Mouse (Mus musculus): ENCODE data around the gene Anapc5. TPM values are rescaled to one million over a fixed set of nuclear protein-coding genes. Genes with fewer than 3 reads are reported as not detected.

The Anapc5 gene
- polyA plus RNA-seq, 1 experiment from 2014 or later: 380 TPM

GRCm38 (mm10) chr5:122774743-122775611, 46.2 kb downstream of the Anapc5 start:
- Histone ChIP-seq H3K36me3 (ENCODE audit: control insufficient read depth, insufficient read depth, low read length) (no peaks in the 10 kb centered on the region), H3K9ac (ENCODE audit: low read length) (no peak overlapping the region), H3K4me3 (replicated peaks; ENCODE audit: low read length) (no peak overlapping the region), H3K9me3 (replicated peaks; ENCODE audit: control insufficient read depth, low read length) (no peaks in the 10 kb centered on the region), H3K4me2 (ENCODE audit: low read depth, low read length) (no peak overlapping the region), H3K4me1 (ENCODE audit: control insufficient read depth, insufficient read depth, low read length) (peaks cover 18% of the 10 kb centered on the region), H3K27ac (ENCODE audit: low read length) (no peak overlapping the region), H3K27me3 (ENCODE audit: control insufficient read depth, insufficient read depth, low read length) (no peaks in the 10 kb centered on the region)
- 67% methylated on average over 28 of the region's 28 CpGs for WGBS
- no peak for ATAC-seq (ENCODE audit: insufficient read depth, low FRiP score)

DNA sequence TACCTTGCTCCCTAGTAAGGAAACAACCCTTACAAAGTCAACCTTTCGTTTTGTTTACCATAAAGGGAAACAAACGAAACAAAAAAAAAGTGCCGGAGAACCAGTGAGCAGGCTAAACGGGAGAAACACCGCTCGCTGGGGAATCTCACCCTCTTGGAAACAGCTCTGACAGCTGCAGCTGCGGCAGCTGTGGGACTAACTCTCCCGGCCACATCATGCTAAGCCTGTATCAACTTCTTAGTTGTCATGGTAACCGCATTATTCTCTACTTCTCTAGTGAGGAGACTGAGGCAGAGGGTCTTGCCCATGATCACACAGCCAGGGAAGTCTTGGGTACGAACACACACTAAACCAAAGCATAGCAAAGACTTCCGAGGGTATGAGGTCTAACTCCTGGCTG, 47.4 kb downstream of the Anapc5 start:
- Histone ChIP-seq H3K27me3 (ENCODE audit: control insufficient read depth, insufficient read depth, low read length) (no peaks in the 10 kb centered on the region), H3K36me3 (ENCODE audit: control insufficient read depth, insufficient read depth, low read length) (no peaks in the 10 kb centered on the region), H3K4me2 (ENCODE audit: low read depth, low read length) (no peak overlapping the region), H3K9me3 (replicated peaks; ENCODE audit: control insufficient read depth, low read length) (no peaks in the 10 kb centered on the region), H3K4me1 (ENCODE audit: control insufficient read depth, insufficient read depth, low read length) (peaks cover 22% of the 10 kb centered on the region), H3K27ac (ENCODE audit: low read length) (no peak overlapping the region), H3K9ac (ENCODE audit: low read length) (no peak overlapping the region), H3K4me3 (replicated peaks; ENCODE audit: low read length) (no peak overlapping the region)
- no peak for ATAC-seq (ENCODE audit: insufficient read depth, low FRiP score)
- WGBS: 67% methylated on average over 11 of the region's 11 CpGs

- ATAC-seq (ENCODE audit: insufficient read depth, low FRiP score): no peak
- Histone ChIP-seq H3K4me1 (ENCODE audit: control insufficient read depth, insufficient read depth, low read length) (peaks cover 16% of the 10 kb centered on the region), H3K27ac (ENCODE audit: low read length) (peak overlapping the region; percentile 79; the same call in 1 of the 2 replicates), H3K9ac (ENCODE audit: low read length) (no peak overlapping the region), H3K36me3 (ENCODE audit: control insufficient read depth, insufficient read depth, low read length) (no peaks in the 10 kb centered on the region), H3K4me3 (replicated peaks; ENCODE audit: low read length) (no peak overlapping the region), H3K4me2 (ENCODE audit: low read depth, low read length) (no peak overlapping the region), H3K27me3 (ENCODE audit: control insufficient read depth, insufficient read depth, low read length) (no peaks in the 10 kb centered on the region), H3K9me3 (replicated peaks; ENCODE audit: control insufficient read depth, low read length) (no peaks in the 10 kb centered on the region)
- 70% methylated on average over 9 of the region's 9 CpGs for WGBS
Measured at GRCm38 (mm10) chr5:122771428-122771827, 49.7 kb downstream of the Anapc5 start.

GRCm38 (mm10) chr5:122770806-122771261, 50.3 kb downstream of the Anapc5 start:
- Histone ChIP-seq H3K4me3 (replicated peaks; ENCODE audit: low read length) (no peak overlapping the region), H3K4me2 (ENCODE audit: low read depth, low read length) (peak overlapping the region; percentile 23; the same call in 1 of the 2 replicates), H3K27ac (ENCODE audit: low read length) (peak overlapping the region; percentile 79), H3K9me3 (replicated peaks; ENCODE audit: control insufficient read depth, low read length) (no peaks in the 10 kb centered on the region), H3K27me3 (ENCODE audit: control insufficient read depth, insufficient read depth, low read length) (no peaks in the 10 kb centered on the region), H3K4me1 (ENCODE audit: control insufficient read depth, insufficient read depth, low read length) (peaks cover 16% of the 10 kb centered on the region), H3K9ac (ENCODE audit: low read length) (no peak overlapping the region; the same call in 1 of the 2 replicates), H3K36me3 (ENCODE audit: control insufficient read depth, insufficient read depth, low read length) (no peaks in the 10 kb centered on the region)
- 46% methylated on average over 10 of the region's 10 CpGs for WGBS
- peak; percentile 30; the same call in 1 of the 2 replicates for ATAC-seq (ENCODE audit: insufficient read depth, low FRiP score)

GRCm38 (mm10) chr5:122770304-122770703, 50.8 kb downstream of the Anapc5 start:
- 66% methylated on average over 7 of the region's 7 CpGs for WGBS
- peaks cover 16% of the 10 kb centered on the region for H3K4me1 ChIP-seq (ENCODE audit: control insufficient read depth, insufficient read depth, low read length)
- H3K27me3 ChIP-seq (ENCODE audit: control insufficient read depth, insufficient read depth, low read length): no peaks in the 10 kb centered on the region
- no peaks in the 10 kb centered on the region for H3K9me3 ChIP-seq (replicated peaks; ENCODE audit: control insufficient read depth, low read length)
- no peak for ATAC-seq (ENCODE audit: insufficient read depth, low FRiP score)
- H3K27ac ChIP-seq (ENCODE audit: low read length): peak overlapping the region; percentile 79
- no peak overlapping the region for H3K4me3 ChIP-seq (replicated peaks; ENCODE audit: low read length)
- H3K36me3 ChIP-seq (ENCODE audit: control insufficient read depth, insufficient read depth, low read length): no peaks in the 10 kb centered on the region
- peak overlapping the region; percentile 47; the same call in 1 of the 2 replicates for H3K9ac ChIP-seq (ENCODE audit: low read length)
- no peak overlapping the region for H3K4me2 ChIP-seq (ENCODE audit: low read depth, low read length)

GRCm38 (mm10) chr5:122769101-122769568, 52.0 kb downstream of the Anapc5 start:
- Histone ChIP-seq H3K27me3 (ENCODE audit: control insufficient read depth, insufficient read depth, low read length) (no peaks in the 10 kb centered on the region), H3K4me2 (ENCODE audit: low read depth, low read length) (no peak overlapping the region), H3K4me1 (ENCODE audit: control insufficient read depth, insufficient read depth, low read length) (peaks cover 16% of the 10 kb centered on the region), H3K4me3 (replicated peaks; ENCODE audit: low read length) (no peak overlapping the region), H3K27ac (ENCODE audit: low read length) (no peak overlapping the region), H3K36me3 (ENCODE audit: control insufficient read depth, insufficient read depth, low read length) (no peaks in the 10 kb centered on the region), H3K9ac (ENCODE audit: low read length) (no peak overlapping the region), H3K9me3 (replicated peaks; ENCODE audit: control insufficient read depth, low read length) (no peaks in the 10 kb centered on the region)
- ATAC-seq (ENCODE audit: insufficient read depth, low FRiP score): peak; percentile 30; the same call in 1 of the 2 replicates
- 82% methylated on average over 15 of the region's 15 CpGs for WGBS

- no peak for ATAC-seq (ENCODE audit: insufficient read depth, low FRiP score)
- H3K4me2 ChIP-seq (ENCODE audit: low read depth, low read length): no peak overlapping the region
Measured at GRCm38 (mm10) chr5:122767283-122767682, 53.9 kb downstream of the Anapc5 start.

DNA sequence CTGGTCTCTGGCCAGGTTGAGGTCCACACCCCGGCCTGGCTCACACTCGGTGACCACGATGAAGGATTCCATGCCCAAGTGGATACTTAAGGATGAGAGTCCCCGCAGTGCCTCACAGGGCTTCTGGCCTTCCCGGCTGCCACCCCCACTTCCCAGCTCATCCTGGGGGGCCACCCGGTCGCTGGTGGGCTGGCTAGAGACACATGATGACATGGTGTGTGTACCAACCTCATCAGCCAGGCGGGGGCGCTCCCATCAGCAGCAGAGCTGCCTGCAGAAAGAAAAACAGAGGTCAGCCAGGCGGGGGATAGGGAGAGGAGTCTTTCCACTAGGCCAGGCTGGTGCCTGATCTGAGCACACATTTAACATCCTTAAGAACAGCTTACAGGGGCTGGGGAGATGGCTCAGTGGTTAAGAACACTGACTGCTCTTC, 57.1 kb downstream of the Anapc5 start:
- WGBS: 63% methylated on average over 10 of the region's 10 CpGs
- Histone ChIP-seq H3K27ac (ENCODE audit: low read length) (no peak overlapping the region), H3K27me3 (ENCODE audit: control insufficient read depth, insufficient read depth, low read length) (no peaks in the 10 kb centered on the region), H3K9me3 (replicated peaks; ENCODE audit: control insufficient read depth, low read length) (no peaks in the 10 kb centered on the region), H3K36me3 (ENCODE audit: control insufficient read depth, insufficient read depth, low read length) (no peaks in the 10 kb centered on the region), H3K4me1 (ENCODE audit: control insufficient read depth, insufficient read depth, low read length) (peaks cover 6% of the 10 kb centered on the region; the same call in 1 of the 2 replicates), H3K9ac (ENCODE audit: low read length) (peak overlapping the region; percentile 36; the same call in 1 of the 2 replicates), H3K4me2 (ENCODE audit: low read depth, low read length) (no peak overlapping the region), H3K4me3 (replicated peaks; ENCODE audit: low read length) (no peak overlapping the region)
- no peak for ATAC-seq (ENCODE audit: insufficient read depth, low FRiP score)

More at GRCm38 (mm10) chr5:122767283-122767682, 53.9 kb downstream of the Anapc5 start:
- Histone ChIP-seq H3K9ac (ENCODE audit: low read length) (no peak overlapping the region), H3K27ac (ENCODE audit: low read length) (no peak overlapping the region), H3K9me3 (replicated peaks; ENCODE audit: control insufficient read depth, low read length) (no peaks in the 10 kb centered on the region), H3K27me3 (ENCODE audit: control insufficient read depth, insufficient read depth, low read length) (no peaks in the 10 kb centered on the region), H3K4me3 (replicated peaks; ENCODE audit: low read length) (no peak overlapping the region), H3K36me3 (ENCODE audit: control insufficient read depth, insufficient read depth, low read length) (no peaks in the 10 kb centered on the region), H3K4me1 (ENCODE audit: control insufficient read depth, insufficient read depth, low read length) (peaks cover 22% of the 10 kb centered on the region)
- 89% methylated on average over 11 of the region's 11 CpGs for WGBS
